Mouse (Mus musculus) stomach, postnatal 0 days (tissue): ENCODE measurements around the gene Xrra1. TPM values are rescaled to one million over a fixed set of nuclear protein-coding genes. Genes with fewer than 3 reads are reported as not detected.

Experiments
- ATAC-seq: fragments of 200-750 bp; cut with Nextera tagmentation; 2 replicates; pipeline ENCODE4 v1.8.0; 2017; ENCODE audit not compliant: low FRiP score, low TSS enrichment
- DNase-seq: peaks from one replicate; pipeline ENCODE4 v3.0.0-alpha.2; 2016; ENCODE audit warnings: low spot score
- H3K27ac ChIP-seq: fragments of 300-500 bp; sonication (generic); replicated peaks from 2 replicates; pipeline ENCODE4 v1.5.1; 2014; ENCODE audit warnings: mild to moderate bottlenecking, control low read depth
- H3K27me3 ChIP-seq: fragments of 300-500 bp; sonication (generic); 2 replicates; pipeline ENCODE4 v1.6.1; 2014; ENCODE audit warnings: low read length; ENCODE audit not compliant: control insufficient read depth, insufficient read depth
- H3K36me3 ChIP-seq: fragments of 300-500 bp; sonication (generic); 2 replicates; pipeline ENCODE4 v1.6.1; 2014; ENCODE audit warnings: low read length, mixed read lengths; ENCODE audit not compliant: control insufficient read depth, insufficient read depth
- H3K4me1 ChIP-seq: fragments of 300-500 bp; sonication (generic); replicated peaks from 2 replicates; pipeline ENCODE4 v1.6.1; 2014; ENCODE audit warnings: antibody characterized with exemption; ENCODE audit not compliant: control insufficient read depth, insufficient read depth
- H3K4me2 ChIP-seq: fragments of 300-500 bp; sonication (generic); replicated peaks from 2 replicates; pipeline ENCODE4 v1.6.1; 2014; ENCODE audit warnings: low read depth, mild to moderate bottlenecking, control low read depth, moderate library complexity
- H3K4me3 ChIP-seq: fragments of 300-500 bp; sonication (generic); 2 replicates; pipeline ENCODE4 v1.5.1; 2014; ENCODE audit warnings: low read depth, low read length, control low read depth
- H3K9ac ChIP-seq: fragments of 300-500 bp; sonication (generic); 2 replicates; pipeline ENCODE4 v1.6.1; 2014; ENCODE audit warnings: mild to moderate bottlenecking, low read length, control low read depth, mixed read lengths
- H3K9me3 ChIP-seq: fragments of 300-500 bp; sonication (generic); 2 replicates; pipeline ENCODE4 v1.6.1; 2016; ENCODE audit warnings: low read length; ENCODE audit not compliant: control insufficient read depth
- CTCF ChIP-seq: IDR thresholded peaks from 2 replicates; pipeline ENCODE4 v1.5.1; 2016; ENCODE audit warnings: antibody characterized with exemption, low read depth, mild to moderate bottlenecking, moderate library complexity
- EP300 ChIP-seq: optimal IDR thresholded peaks from 2 replicates; pipeline ENCODE3; 2016; ENCODE audit warnings: antibody characterized with exemption
- WGBS: fragments of 180-500 bp; shearing (Covaris S2); extraction: QIAGEN DNeasy Blood & Tissue Kit; methylation state at CpG from one replicate; pipeline ENCODE4 v1.1.7; 2014; 5-methylcytosine and 5-hydroxymethylcytosine counted together
- polyA plus RNA-seq: library from polyadenylated mRNA; unstranded; fragments of >200 nt; fragmentation: Nextera tagmentation; extraction: Ambion mirVana; gene quantifications from 2 replicates; pipeline ENCODE4 v1.2.1, GENCODE M21; 2015

Gene Xrra1
- polyA plus RNA-seq, 1 experiment from 2014 or later: 0.08 TPM

DNA sequence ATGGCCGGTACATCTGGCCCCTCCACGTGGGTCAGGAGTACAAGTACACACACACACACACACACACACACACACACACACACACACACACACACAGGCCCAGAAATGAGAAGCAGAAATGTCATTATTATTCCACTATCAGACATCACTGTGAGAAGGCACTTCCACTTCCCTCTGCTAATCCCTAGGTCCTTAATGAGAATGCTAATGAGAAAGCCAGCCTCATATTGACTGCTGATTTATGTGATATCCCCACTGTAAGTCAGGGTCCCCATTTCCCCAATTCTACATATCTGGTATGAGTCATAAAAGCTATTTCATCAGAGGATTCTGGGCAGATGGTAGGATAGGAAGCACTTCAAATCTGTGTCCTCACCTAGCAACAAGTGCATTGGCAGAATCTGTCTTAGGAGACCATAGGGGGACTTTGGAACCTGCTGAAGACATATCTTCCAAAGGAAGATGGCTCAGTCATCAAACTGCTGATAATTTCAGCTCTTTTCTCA is 28.4 kb downstream of the Xrra1 start:
- H3K9ac ChIP-seq: no peak overlapping the region
- H3K9me3 ChIP-seq: no peaks in the 10 kb centered on the region
- TF ChIP-seq EP300: no peak
- no peak for TF ChIP-seq CTCF
- no peak overlapping the region for H3K4me3 ChIP-seq
- no peaks in the 10 kb centered on the region for H3K36me3 ChIP-seq
- no peak overlapping the region for H3K4me2 ChIP-seq
- ATAC-seq: no peak
- H3K27ac ChIP-seq: no peak overlapping the region
- H3K4me1 ChIP-seq: no peaks in the 10 kb centered on the region
- WGBS: 63% methylated on average over 2 of the region's 2 CpGs
- DNase-seq: no peak
- no peaks in the 10 kb centered on the region for H3K27me3 ChIP-seq

DNA sequence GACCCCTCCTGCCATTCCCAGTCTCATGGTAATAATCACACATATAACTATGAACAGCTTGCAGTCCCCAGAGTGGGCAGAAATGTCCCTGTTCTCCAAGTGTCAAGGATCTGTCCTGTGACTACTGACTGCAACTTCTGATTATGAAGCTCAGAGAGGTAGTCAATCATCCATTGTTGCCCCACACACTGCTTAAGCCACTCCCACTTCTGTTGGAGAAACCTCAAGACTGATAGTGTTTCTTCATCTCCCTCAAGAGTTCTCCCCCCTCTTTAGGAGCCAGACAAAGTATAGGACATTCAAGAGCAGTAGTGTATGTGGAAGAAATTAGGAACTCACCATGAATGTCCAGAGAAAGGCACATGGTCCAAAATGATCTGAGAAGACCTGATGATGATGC is 28.8 kb downstream of the Xrra1 start:
- ATAC-seq: no peak
- H3K36me3 ChIP-seq: no peaks in the 10 kb centered on the region
- H3K4me1 ChIP-seq: no peaks in the 10 kb centered on the region
- no peak overlapping the region for H3K9ac ChIP-seq
- H3K9me3 ChIP-seq: no peaks in the 10 kb centered on the region
- H3K27me3 ChIP-seq: no peaks in the 10 kb centered on the region
- no peak overlapping the region for H3K4me3 ChIP-seq
- H3K4me2 ChIP-seq: no peak overlapping the region
- no peak overlapping the region for H3K27ac ChIP-seq
- DNase-seq: no peak
- no peak for TF ChIP-seq CTCF
- no peak for TF ChIP-seq EP300

DNA sequence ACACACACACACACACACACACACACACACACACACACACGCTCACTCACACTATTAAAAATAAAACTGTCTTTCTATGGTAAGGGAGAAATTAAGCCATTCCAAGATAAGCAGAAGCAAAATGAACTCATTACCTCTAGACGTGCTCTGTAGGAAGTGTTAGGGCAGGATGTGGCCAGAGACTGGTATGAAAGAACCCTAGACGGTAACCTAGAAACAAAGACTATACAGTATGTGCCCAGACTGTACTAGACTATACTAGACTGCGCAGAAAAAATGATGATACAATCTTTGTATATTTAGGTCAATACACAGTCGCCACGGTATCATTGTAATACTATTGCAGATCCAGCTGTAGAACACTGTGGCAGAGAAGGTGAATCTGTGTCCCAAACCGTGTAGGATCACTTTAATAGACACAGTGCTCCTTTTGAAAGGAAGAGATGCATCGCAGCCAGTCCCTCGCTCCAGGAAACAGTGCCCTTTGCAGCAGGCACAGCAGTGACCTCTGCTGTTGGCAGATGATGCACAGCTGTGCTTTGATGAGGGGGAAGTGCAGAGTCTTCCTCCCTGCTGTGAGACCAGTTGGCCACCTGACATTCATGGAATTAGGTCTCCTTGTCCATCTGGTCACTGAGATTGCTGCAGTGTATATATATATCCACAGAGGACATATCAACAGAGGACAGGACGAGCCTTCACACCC is 30.4 kb downstream of the Xrra1 start:
- Histone ChIP-seq H3K4me1 (no peaks in the 10 kb centered on the region), H3K9me3 (no peaks in the 10 kb centered on the region), H3K36me3 (no peaks in the 10 kb centered on the region), H3K4me3 (no peak overlapping the region), H3K27me3 (no peaks in the 10 kb centered on the region), H3K4me2 (no peak overlapping the region), H3K27ac (no peak overlapping the region), H3K9ac (no peak overlapping the region)
- no peak for TF ChIP-seq EP300
- TF ChIP-seq CTCF: peak; percentile 51
- WGBS: 41% methylated on average over 10 of the region's 10 CpGs
- ATAC-seq (peak; percentile 42; the same call in 1 of the 2 replicates), DNase-seq (no peak)

DNA sequence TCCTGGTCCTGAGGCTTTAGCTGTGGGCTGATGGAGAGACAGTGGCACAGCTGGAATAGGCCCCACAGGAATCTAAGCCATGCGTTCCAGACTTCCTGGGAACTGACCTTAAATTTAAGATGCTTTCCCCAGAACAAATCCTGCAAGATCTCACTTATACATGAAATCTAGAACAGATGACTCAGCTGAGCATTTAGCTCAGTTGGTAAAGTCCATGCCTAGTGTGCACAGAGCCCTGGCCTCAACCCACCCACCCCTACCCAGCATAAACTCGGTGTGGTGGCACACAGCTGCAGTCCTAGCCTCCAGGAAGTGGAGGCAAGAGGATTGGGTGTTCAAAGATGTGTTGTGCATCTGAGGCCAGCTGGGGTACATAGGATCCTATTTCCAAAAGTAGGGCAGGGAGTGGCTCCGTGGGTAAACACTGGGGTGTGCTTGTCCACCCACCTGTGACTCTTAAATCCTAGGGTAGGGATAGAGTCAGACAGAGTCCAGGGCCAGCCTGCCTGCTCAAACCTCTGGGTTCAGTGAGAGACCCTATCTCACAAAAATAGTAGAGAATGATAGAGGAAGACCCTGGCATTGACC is 31.3 kb downstream of the Xrra1 start:
- H3K27me3 ChIP-seq: no peaks in the 10 kb centered on the region
- H3K36me3 ChIP-seq: no peaks in the 10 kb centered on the region
- H3K9ac ChIP-seq: no peak overlapping the region
- H3K4me3 ChIP-seq: no peak overlapping the region
- no peak for ATAC-seq
- H3K4me2 ChIP-seq: no peak overlapping the region
- no peaks in the 10 kb centered on the region for H3K9me3 ChIP-seq
- WGBS: 60% methylated on average over 3 of the region's 3 CpGs
- no peak for DNase-seq
- no peak overlapping the region for H3K27ac ChIP-seq
- no peak for TF ChIP-seq CTCF
- TF ChIP-seq EP300: no peak
- no peaks in the 10 kb centered on the region for H3K4me1 ChIP-seq

DNA sequence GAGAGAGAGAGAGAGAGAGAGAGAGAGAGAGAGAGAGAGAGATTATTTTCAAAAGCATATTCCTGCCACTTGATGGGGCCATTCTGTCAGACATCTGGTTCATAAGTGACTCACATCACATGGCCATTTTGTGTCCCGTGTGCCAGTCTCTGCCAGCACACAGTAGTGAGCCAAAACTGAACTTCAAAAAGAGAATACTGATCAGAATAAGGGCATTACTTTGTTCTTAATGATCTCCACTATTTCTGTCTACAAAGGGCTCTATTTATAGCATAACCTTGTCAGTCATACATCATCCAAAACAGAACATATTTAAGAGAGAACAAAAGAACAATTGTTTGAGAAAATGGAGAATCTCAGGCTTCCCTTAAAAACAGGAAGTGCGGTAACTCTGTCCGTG is 32.6 kb downstream of the Xrra1 start:
- no peak overlapping the region for H3K9ac ChIP-seq
- H3K27me3 ChIP-seq: no peaks in the 10 kb centered on the region
- no peak overlapping the region for H3K4me2 ChIP-seq
- no peaks in the 10 kb centered on the region for H3K4me1 ChIP-seq
- H3K4me3 ChIP-seq: no peak overlapping the region
- DNase-seq (no peak), ATAC-seq (no peak)
- no peaks in the 10 kb centered on the region for H3K36me3 ChIP-seq
- H3K9me3 ChIP-seq: no peaks in the 10 kb centered on the region
- H3K27ac ChIP-seq: no peak overlapping the region
- 0 out of 2 replicates have a peak, but pooled peaks have one; percentile 29 for TF ChIP-seq CTCF
- no peak for TF ChIP-seq EP300
- 64% methylated on average over 3 of the region's 3 CpGs for WGBS

DNA sequence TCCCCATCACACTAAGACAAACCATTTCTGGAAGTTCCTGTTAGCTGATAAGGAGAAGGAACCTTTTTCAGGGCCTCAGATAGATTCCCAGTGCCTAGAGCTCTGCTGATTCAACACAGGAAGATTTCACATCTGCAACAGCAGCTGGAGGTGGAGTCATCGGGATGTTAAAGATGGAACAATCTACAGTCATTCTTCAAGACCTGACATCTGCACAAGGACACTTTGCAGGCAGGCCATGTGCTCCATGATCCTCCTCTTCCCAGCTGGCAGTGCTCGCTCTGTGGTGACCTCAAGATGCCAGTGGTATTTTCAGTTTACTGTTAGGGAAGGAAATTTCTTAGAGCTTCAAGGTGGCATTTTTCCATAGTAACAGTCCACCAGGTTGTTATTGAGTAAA is 33.4 kb downstream of the Xrra1 start:
- Histone ChIP-seq H3K4me2 (no peak overlapping the region), H3K9ac (no peak overlapping the region), H3K9me3 (no peaks in the 10 kb centered on the region), H3K36me3 (no peaks in the 10 kb centered on the region), H3K4me3 (no peak overlapping the region), H3K4me1 (no peaks in the 10 kb centered on the region), H3K27me3 (no peaks in the 10 kb centered on the region), H3K27ac (no peak overlapping the region)
- WGBS: 72% methylated on average over 2 of the region's 2 CpGs
- no peak for DNase-seq
- no peak for ATAC-seq
- TF ChIP-seq CTCF (no peak), EP300 (no peak)
